Mouse (Mus musculus) MEL (cell line): Measurements from ENCODE around the gene Lin7c.

Source experiments
- CHD1 ChIP-seq: IDR thresholded peaks from 2 replicates; pipeline ENCODE4 v1.6.1; 2012; ENCODE audit warnings: low read depth, mild to moderate bottlenecking, inconsistent platforms, low read length, improper control_type of control experiment
- CTCF ChIP-seq, 3 experiments: IDR thresholded peaks in 2 of 3; conservative IDR thresholded peaks in 1 of 3; 2 replicates each; pipeline ENCODE4 v1.5.1; 2011 to 2012; ENCODE audit warnings: low read length in 3 of 3, low read depth in 2 of 3, mild to moderate bottlenecking in 2 of 3, improper control_type of control experiment in 1 of 3, inconsistent platforms in 1 of 3, mixed read lengths in 1 of 3, moderate library complexity in 1 of 3; ENCODE audit not compliant: control insufficient read depth in 1 of 3, insufficient read depth in 1 of 3, poor library complexity in 1 of 3, severe bottlenecking in 1 of 3
- E2F4 ChIP-seq: IDR thresholded peaks from 2 replicates; pipeline ENCODE4 v1.6.1; 2011; ENCODE audit warnings: low read depth, low read length, improper control_type of control experiment, borderline replicate concordance
- ELF1 ChIP-seq: IDR thresholded peaks from 2 replicates; pipeline ENCODE4 v1.6.1; 2014; ENCODE audit warnings: low read depth, mild to moderate bottlenecking, inconsistent platforms, low read length, improper control_type of control experiment, moderate library complexity
- GATA1 ChIP-seq: IDR thresholded peaks from 2 replicates; pipeline ENCODE4 v1.6.1; 2011; ENCODE audit warnings: low read depth, low read length, improper control_type of control experiment
- JUND ChIP-seq: IDR thresholded peaks from 2 replicates; pipeline ENCODE4 v1.6.1; 2011; ENCODE audit warnings: low read depth, mild to moderate bottlenecking, improper control_type of control experiment, low read length
- MAX ChIP-seq: IDR thresholded peaks from 2 replicates; pipeline ENCODE4 v1.6.1; 2011; ENCODE audit warnings: low read length, improper control_type of control experiment
- MYC ChIP-seq: IDR thresholded peaks from 2 replicates; pipeline ENCODE4 v1.6.1; 2011; ENCODE audit warnings: low read depth, mild to moderate bottlenecking, low read length, improper control_type of control experiment, moderate library complexity
- POLR2A ChIP-seq, 2 experiments: IDR thresholded peaks; 2 replicates each; pipeline ENCODE4 v1.6.1; 2011 to 2012; ENCODE audit warnings: low read length in 2 of 2, mild to moderate bottlenecking in 2 of 2, control low read depth in 1 of 2, improper control_type of control experiment in 1 of 2, low read depth in 1 of 2, moderate library complexity in 1 of 2; ENCODE audit not compliant: control insufficient read depth in 1 of 2, insufficient read depth in 1 of 2, poor library complexity in 1 of 2
- RAD21 ChIP-seq: IDR thresholded peaks from 2 replicates; pipeline ENCODE4 v1.6.1; 2011; ENCODE audit warnings: mild to moderate bottlenecking, low read depth, low read length, improper control_type of control experiment
- USF1 ChIP-seq: IDR thresholded peaks from 2 replicates; pipeline ENCODE4 v1.6.1; 2014; ENCODE audit warnings: low read depth, mild to moderate bottlenecking, inconsistent platforms, low read length, improper control_type of control experiment, moderate library complexity
- USF2 ChIP-seq, 2 experiments: IDR thresholded peaks; 2 replicates each; pipeline ENCODE4 v1.6.1; 2011 to 2012; ENCODE audit warnings: improper control_type of control experiment in 2 of 2, low read length in 2 of 2, borderline replicate concordance in 1 of 2, inconsistent platforms in 1 of 2, low read depth in 1 of 2, mild to moderate bottlenecking in 1 of 2; ENCODE audit not compliant: insufficient read depth in 1 of 2

DNA sequence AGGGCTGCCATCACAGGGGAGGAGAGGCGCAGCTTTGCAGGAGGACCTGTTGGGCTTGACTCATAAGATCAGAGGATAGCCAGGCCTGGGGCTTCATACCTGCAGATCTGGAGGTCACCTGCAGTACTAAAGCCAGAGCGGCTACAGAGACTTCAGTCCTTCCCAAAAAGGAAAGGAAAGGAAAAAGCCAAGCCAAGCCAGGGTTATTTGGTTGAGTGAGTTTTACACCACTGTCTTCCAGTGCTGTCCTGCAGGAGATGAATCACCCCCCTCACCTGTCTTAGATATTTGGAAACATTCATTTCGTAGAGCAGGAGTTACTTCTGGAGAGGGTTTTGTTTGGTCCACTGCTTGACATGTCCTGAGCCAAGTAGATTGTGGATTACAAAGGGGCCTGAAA lies 42.5 kb downstream of the Lin7c start:
- TF ChIP-seq JUND (no peak), CTCF (IDR thresholded peaks at IDR 0.05 in 2 of 3, conservative IDR thresholded peaks at IDR 0.05 in 1 of 3; ENCODE audit: control insufficient read depth in 1 of 3, insufficient read depth in 1 of 3, low read depth in 2 of 3, low read length in 3 of 3, poor library complexity in 1 of 3, severe bottlenecking in 1 of 3) (no peak), POLR2A (IDR thresholded peaks at IDR 0.05; ENCODE audit: control insufficient read depth in 1 of 2, insufficient read depth in 1 of 2, low read depth in 1 of 2, low read length in 2 of 2, poor library complexity in 1 of 2) (no peak), USF2 (IDR thresholded peaks at IDR 0.05; ENCODE audit: borderline replicate concordance in 1 of 2, insufficient read depth in 1 of 2, low read depth in 1 of 2, low read length in 2 of 2) (no peak), RAD21 (no peak), E2F4 (no peak), MAX (no peak), ELF1 (no peak), MYC (no peak), USF1 (no peak), GATA1 (no peak), CHD1 (no peak)
